Mouse (Mus musculus): ENCODE results near the gene Zfp853. TPM values are rescaled to one million over a fixed set of nuclear protein-coding genes. Genes with fewer than 3 reads are reported as not detected.

The Zfp853 gene
- polyA plus RNA-seq, 1 experiment from 2014 or later = not detected

GRCm38 (mm10) chr5:143272540-143273330 is 20.7 kb downstream of the Zfp853 start:
- no peak overlapping the region for H3K4me3 ChIP-seq (ENCODE audit: inconsistent target)
- H3K79me2 ChIP-seq (ENCODE audit: inconsistent target) = no peaks in the 10 kb centered on the region
- 52% methylated on average over 16 of the region's 16 CpGs for WGBS (ENCODE audit: missing documents)
- H3K27ac ChIP-seq = no peak overlapping the region
- no peaks in the 10 kb centered on the region for H3K36me3 ChIP-seq (ENCODE audit: inconsistent target)

DNA sequence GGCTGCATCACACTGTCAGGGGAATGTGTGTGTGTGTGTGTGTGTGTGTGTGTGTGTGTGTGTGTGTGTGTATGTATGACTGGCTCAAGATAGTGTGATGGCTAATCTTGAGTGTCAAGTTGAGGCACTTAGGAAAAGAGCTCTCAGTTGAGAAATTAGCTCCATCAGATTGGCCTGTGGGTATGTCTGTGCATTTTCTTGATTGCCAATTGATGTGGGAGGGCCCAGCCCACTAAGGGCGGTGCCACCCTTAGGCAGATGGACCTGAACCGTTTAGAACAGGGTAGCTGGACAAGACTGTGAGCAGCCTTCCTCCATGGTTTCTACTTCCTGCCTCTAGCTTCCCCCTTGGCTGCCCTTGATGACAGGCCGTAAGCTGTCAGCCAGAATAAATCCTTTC is 21.3 kb downstream of the Zfp853 start:
- no peak overlapping the region for H3K27ac ChIP-seq
- no peaks in the 10 kb centered on the region for H3K79me2 ChIP-seq (ENCODE audit: inconsistent target)
- WGBS (ENCODE audit: missing documents) = 8% methylated on average over 3 of the region's 3 CpGs
- H3K36me3 ChIP-seq (ENCODE audit: inconsistent target) = no peaks in the 10 kb centered on the region
- H3K4me3 ChIP-seq (ENCODE audit: inconsistent target) = no peak overlapping the region

- no peaks in the 10 kb centered on the region for H3K79me2 ChIP-seq (ENCODE audit: inconsistent target)
- H3K4me3 ChIP-seq (ENCODE audit: inconsistent target) = no peak overlapping the region
- H3K36me3 ChIP-seq (ENCODE audit: inconsistent target) = no peaks in the 10 kb centered on the region
- WGBS (ENCODE audit: missing documents) = 93% methylated on average over 6 of the region's 6 CpGs
- H3K27ac ChIP-seq = no peak overlapping the region
Observed at GRCm38 (mm10) chr5:143271642-143272041, 21.8 kb downstream of the Zfp853 start.

DNA sequence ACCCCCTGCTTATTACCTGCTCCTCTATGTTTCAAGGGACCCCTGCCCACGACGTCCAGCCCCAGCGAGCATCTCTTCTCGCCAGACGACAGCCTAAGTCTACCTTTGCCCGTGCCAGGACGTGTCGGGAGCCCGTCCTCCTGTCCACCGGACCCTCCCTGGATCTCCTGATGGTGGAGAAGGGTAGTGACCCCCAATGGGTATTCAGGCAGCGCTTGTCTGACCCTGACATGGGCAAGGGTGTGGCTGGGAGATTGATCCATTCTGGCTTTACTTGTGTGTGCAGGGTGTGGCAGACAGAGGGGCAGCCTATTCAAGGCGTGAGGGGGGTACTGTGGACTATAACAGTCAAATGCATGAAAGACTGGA is 23.3 kb downstream of the Zfp853 start:
- Histone ChIP-seq H3K79me2 (ENCODE audit: inconsistent target) (no peaks in the 10 kb centered on the region), H3K4me3 (ENCODE audit: inconsistent target) (peak overlapping the region; percentile 91), H3K36me3 (ENCODE audit: inconsistent target) (no peaks in the 10 kb centered on the region), H3K27ac (peak overlapping the region; percentile 49)
- WGBS (ENCODE audit: missing documents) = 9% methylated on average over 12 of the region's 12 CpGs

DNA sequence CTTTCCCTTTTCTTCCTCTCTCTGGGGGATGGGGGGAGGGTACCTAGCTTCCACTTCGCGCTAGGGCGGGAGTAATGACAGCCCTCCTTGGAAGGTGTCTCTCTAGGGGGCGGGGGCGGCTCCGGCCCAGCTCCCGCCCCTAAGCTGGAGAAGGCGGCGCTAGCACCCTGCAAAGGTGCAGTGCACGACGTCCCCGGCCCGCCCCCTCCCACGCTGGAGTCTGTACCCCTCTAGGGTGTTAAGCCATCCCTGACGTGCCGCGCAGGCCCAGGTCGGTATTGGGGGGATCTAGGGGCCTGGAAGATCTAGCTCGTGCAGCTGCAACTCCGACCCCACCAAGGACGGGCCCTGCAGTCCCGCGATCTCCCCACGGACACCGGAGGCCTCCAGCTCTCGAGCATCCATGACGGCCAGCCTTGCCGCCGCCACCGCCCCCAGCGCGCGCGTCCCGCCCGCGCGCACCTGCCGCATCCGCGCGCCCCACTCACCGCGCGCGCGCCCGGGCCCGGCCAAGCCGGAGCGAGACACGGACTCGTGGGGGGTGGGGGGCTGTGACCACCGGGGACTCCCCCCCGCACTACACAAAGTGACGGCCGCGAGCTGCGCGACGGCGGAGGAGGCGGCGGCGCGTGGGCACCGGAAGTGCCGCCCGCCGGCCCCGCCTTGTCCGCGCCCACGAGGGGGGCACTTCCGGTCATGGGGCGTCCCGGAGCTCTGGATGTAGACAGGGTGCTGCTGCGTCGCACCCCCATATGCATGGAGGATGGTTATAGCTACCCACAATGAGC is 23.9 kb downstream of the Zfp853 start, which contains the start of gene Zfp316:
TSS of gene Zfp316 (minus strand) at position 660 of the 788 bp plus-strand sequence.
- Histone ChIP-seq H3K36me3 (ENCODE audit: inconsistent target) (no peaks in the 10 kb centered on the region), H3K27ac (peak within 1 kb of the TSS; percentile 49), H3K79me2 (ENCODE audit: inconsistent target) (no peaks in the 10 kb centered on the region), H3K4me3 (ENCODE audit: inconsistent target) (peak within 1 kb of the TSS; percentile 91)
- WGBS (ENCODE audit: missing documents) = 2% methylated on average over 49 of the region's 79 CpGs

DNA sequence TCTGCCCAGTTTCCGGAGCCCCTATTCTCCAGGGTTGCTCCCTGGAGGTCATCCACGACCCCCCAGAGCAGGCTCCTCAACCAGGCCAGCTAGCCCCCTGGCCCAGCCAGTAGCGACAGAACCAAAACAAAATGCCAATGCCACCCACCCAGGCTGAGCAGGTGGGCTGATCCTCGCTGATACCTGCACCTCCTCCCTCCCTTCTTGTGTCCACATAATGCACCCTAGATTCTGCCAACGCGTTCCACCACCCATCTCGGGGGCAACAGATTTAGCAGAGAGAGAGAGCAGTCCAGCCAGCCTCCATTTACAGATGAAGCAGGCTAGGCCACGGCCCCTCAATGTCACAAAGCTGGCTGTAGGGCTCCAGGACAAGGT is 24.4 kb downstream of the Zfp853 start:
- no peak overlapping the region for H3K27ac ChIP-seq
- H3K4me3 ChIP-seq (ENCODE audit: inconsistent target) = peak overlapping the region; percentile 35
- 45% methylated on average over 8 of the region's 8 CpGs for WGBS (ENCODE audit: missing documents)
- no peaks in the 10 kb centered on the region for H3K79me2 ChIP-seq (ENCODE audit: inconsistent target)
- H3K36me3 ChIP-seq (ENCODE audit: inconsistent target) = no peaks in the 10 kb centered on the region

- no peak overlapping the region for H3K4me3 ChIP-seq (ENCODE audit: inconsistent target)
- no peak overlapping the region for H3K27ac ChIP-seq
- peaks cover 13% of the 10 kb centered on the region; the same call in 1 of the 2 replicates for H3K36me3 ChIP-seq (ENCODE audit: inconsistent target)
- 92% methylated on average over 6 of the region's 6 CpGs for WGBS (ENCODE audit: missing documents)
- H3K79me2 ChIP-seq (ENCODE audit: inconsistent target) = no peaks in the 10 kb centered on the region
Observed at GRCm38 (mm10) chr5:143266794-143267193, 26.6 kb downstream of the Zfp853 start.

DNA sequence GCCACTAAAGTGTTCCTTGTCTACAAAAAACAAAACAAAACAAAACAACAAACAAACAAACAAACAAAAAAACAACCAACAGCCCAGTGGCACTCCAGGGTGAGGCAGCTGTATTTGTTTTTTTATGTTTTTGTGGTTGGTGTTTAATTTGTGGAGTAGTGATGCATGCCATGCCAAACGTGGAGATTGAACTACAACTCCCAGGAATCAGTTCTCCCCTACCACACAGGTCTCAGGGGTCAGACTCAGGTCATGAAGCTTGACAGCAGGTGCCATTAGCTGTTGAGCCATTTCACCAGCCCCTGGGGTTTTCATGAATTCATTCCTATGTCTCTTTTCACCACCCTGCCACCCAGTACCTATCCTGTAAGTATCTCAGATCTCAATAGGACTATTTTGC is 28.0 kb downstream of the Zfp853 start:
- 77% methylated on average over 1 of the region's 1 CpGs for WGBS (ENCODE audit: missing documents)
- Histone ChIP-seq H3K79me2 (ENCODE audit: inconsistent target) (no peaks in the 10 kb centered on the region), H3K4me3 (ENCODE audit: inconsistent target) (no peak overlapping the region), H3K27ac (no peak overlapping the region), H3K36me3 (ENCODE audit: inconsistent target) (peaks cover 13% of the 10 kb centered on the region; the same call in 1 of the 2 replicates)

DNA sequence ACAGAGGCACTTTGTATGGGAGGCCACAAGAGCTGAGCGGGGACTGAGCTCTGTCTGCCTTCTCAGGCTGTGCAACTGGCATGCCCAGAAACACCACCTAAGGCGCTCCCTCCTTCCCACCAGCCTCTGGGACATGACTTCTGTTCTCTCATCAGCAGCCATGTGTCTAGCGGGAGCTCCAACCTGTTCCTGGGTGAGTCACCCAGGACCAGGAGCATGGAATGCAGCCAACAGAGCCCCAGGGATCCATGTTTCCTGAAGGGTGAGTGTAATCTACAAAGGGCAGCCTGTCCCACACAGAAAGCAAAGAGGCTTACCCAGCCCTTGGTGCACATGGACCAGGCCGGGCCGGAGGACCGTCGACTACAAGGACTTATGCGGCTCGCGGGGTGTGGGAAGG is 28.7 kb downstream of the Zfp853 start:
- WGBS (ENCODE audit: missing documents) = 96% methylated on average over 10 of the region's 10 CpGs
- Histone ChIP-seq H3K79me2 (ENCODE audit: inconsistent target) (no peaks in the 10 kb centered on the region), H3K27ac (no peak overlapping the region), H3K36me3 (ENCODE audit: inconsistent target) (peaks cover 13% of the 10 kb centered on the region; the same call in 1 of the 2 replicates), H3K4me3 (ENCODE audit: inconsistent target) (no peak overlapping the region)

DNA sequence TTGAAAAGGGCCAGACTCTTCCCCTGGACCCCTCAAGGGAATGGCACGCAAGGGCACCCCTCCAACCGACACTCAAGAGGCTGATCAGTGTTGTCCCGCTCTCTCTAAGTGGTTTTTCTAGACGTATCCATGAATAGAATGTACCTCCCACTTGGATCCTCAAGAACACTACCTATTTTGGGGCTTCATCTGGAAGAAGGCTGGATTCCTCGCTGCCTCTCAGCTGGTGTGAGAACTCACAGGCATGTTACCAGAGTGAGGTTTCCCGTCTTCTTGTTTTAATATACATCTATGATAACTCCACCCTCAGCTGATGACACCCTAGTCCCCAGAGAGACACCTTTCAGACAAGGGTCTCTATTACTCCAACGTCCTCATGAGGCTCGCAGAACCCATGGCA is 31.8 kb downstream of the Zfp853 start:
- WGBS (ENCODE audit: missing documents) = 96% methylated on average over 8 of the region's 8 CpGs
- Histone ChIP-seq H3K36me3 (ENCODE audit: inconsistent target) (peaks cover 13% of the 10 kb centered on the region; the same call in 1 of the 2 replicates), H3K4me3 (ENCODE audit: inconsistent target) (no peak overlapping the region), H3K27ac (no peak overlapping the region), H3K79me2 (ENCODE audit: inconsistent target) (no peaks in the 10 kb centered on the region)

DNA sequence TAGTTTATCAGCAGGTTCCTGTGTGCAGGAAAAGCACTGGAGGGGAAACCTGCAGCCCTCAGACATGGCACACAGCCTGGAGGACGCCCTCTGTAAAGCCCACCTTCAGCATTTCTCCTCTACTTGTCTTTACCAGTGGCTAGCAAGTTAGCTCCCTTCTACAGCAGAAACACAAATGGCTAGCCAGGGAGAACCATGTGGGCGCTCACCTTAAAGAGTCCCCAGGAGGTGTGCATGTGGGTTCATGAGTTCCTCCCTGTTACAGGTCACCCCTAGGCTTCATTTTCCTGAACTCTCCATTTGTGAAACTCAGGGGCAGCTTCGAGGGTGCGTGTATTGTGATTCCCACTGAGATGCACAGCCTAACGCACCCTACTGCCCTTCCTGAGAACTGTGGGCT is 37.6 kb downstream of the Zfp853 start:
- Histone ChIP-seq H3K36me3 (ENCODE audit: inconsistent target) (no peaks in the 10 kb centered on the region), H3K4me3 (ENCODE audit: inconsistent target) (no peak overlapping the region), H3K27ac (no peak overlapping the region), H3K79me2 (ENCODE audit: inconsistent target) (no peaks in the 10 kb centered on the region)
- 95% methylated on average over 5 of the region's 5 CpGs for WGBS (ENCODE audit: missing documents)

DNA sequence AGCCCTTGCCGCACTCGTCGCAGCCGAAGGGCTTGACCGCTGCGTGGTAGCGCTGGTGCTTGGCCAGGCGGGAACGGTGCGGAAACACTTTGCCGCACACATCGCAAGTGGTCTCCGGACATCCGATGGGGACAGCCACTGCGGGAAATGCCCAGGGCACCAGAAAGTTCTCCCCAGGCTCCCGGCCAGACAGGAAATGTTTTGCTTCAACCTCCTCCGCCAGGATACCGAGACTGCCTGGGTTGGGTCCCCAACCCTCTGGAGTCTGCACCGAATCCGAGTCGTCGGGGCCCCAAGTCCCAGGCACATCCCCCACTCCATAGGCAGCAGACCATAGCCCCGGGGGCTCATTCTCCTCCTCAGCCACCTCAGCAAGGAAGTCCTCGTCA is 38.3 kb downstream of the Zfp853 start:
- H3K79me2 ChIP-seq (ENCODE audit: inconsistent target) = no peaks in the 10 kb centered on the region
- 67% methylated on average over 23 of the region's 24 CpGs for WGBS (ENCODE audit: missing documents)
- no peaks in the 10 kb centered on the region for H3K36me3 ChIP-seq (ENCODE audit: inconsistent target)
- no peak overlapping the region for H3K4me3 ChIP-seq (ENCODE audit: inconsistent target)
- no peak overlapping the region for H3K27ac ChIP-seq

DNA sequence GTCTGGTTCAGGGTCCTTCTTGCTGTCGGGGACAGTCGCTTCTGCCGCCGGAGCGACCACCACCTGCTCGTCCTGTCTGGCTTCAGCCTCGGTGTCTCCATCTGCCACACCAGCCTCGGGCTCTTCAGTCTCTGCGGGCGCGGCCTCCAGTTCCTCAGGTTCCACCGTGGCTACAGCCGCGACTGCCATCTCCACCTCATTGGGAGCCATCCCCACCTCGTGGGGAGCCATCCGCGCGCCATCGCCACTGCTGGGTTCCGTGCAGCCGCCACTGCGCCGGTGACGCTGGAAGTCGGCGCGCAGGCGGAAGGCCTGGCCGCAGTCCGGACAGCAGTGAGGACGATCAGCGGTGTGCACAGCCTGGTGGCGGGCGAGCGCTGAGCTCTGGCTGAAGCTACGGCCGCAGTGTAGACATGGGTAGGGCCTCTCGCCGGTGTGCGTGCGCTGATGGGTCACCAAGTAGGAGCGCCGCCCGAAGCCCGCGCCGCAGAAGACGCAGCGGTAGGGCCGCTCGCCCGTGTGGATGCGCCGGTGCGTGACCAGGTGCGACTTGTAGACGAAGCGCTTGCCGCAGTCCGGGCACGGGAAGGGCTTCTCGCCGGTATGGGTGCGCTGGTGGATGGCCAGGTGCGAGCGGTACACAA is 38.8 kb downstream of the Zfp853 start:
- Histone ChIP-seq H3K27ac (no peak overlapping the region), H3K4me3 (ENCODE audit: inconsistent target) (no peak overlapping the region), H3K36me3 (ENCODE audit: inconsistent target) (no peaks in the 10 kb centered on the region), H3K79me2 (ENCODE audit: inconsistent target) (no peaks in the 10 kb centered on the region)
- 49% methylated on average over 47 of the region's 66 CpGs for WGBS (ENCODE audit: missing documents)

DNA sequence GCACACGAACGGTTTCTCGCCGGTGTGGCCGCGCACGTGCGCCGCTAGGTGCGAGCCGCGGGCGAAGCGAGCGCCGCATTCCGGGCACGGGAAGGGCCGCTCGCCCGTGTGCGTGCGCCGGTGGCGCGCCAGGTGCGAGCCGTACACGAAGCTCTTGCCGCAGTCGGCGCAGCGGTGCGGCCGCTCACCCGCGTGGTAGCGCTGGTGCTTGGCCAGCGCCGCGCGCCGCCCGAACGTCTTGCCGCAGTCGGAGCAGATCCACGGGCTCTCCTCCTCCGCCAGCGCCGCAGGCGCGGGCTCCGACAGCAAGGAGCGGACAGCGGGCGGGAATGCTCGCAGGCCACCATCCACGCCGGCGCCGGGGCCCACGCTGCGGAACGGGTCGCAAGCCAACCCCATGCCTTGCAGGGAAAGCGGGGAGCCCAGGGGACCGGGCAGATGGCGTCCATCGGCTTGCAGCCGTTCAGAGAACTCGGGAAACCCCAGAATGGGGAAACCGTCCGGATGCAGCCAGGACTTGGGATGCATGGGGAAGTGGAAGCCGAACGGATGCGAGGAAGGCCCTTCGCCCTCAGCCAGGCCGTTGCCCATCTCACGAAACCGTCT is 39.4 kb downstream of the Zfp853 start:
- H3K79me2 ChIP-seq (ENCODE audit: inconsistent target) = no peaks in the 10 kb centered on the region
- no peak overlapping the region for H3K4me3 ChIP-seq (ENCODE audit: inconsistent target)
- H3K27ac ChIP-seq = no peak overlapping the region
- WGBS (ENCODE audit: missing documents) = 11% methylated on average over 78 of the region's 81 CpGs
- H3K36me3 ChIP-seq (ENCODE audit: inconsistent target) = no peaks in the 10 kb centered on the region
